Mouse (Mus musculus) cerebellum, adult 9-10 months (tissue): Measurements from ENCODE around the gene Memo1.
"Not testable (repeated sequence)": the region's sequence is repeated elsewhere in the genome, so short reads cannot be mapped to it uniquely, and the experiment has no call there.

Experiments used
- DNase-seq: peaks from one replicate; pipeline ENCODE4 v3.0.0; 2022

Memo1 gene

GRCm38 (mm10) chr17:74295026-74295970 lies at the start of gene Memo1:
TSS of gene Memo1 (minus strand) at chr17:74295521.
- peak; percentile 68 for DNase-seq

DNA sequence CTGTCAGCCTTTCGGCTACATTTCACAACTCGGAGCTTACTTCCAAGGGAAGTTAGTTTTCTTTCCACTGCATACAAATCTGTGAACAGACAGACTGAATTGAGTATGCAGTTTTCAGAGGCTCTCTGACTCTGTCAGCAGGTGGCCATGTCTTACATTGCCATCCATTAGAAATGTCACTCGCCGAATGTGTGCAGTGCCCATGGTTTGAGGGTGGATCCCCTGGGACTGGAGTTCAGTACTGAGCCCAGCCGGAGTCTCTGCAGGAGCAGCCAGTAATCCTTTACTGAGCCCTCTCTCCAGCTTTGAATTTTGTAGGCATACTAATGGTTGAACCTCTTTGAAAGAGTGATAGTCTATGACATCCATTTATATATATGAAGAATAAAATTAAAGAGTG lies 45.8 kb upstream of the Memo1 start:
- no peak for DNase-seq

DNA sequence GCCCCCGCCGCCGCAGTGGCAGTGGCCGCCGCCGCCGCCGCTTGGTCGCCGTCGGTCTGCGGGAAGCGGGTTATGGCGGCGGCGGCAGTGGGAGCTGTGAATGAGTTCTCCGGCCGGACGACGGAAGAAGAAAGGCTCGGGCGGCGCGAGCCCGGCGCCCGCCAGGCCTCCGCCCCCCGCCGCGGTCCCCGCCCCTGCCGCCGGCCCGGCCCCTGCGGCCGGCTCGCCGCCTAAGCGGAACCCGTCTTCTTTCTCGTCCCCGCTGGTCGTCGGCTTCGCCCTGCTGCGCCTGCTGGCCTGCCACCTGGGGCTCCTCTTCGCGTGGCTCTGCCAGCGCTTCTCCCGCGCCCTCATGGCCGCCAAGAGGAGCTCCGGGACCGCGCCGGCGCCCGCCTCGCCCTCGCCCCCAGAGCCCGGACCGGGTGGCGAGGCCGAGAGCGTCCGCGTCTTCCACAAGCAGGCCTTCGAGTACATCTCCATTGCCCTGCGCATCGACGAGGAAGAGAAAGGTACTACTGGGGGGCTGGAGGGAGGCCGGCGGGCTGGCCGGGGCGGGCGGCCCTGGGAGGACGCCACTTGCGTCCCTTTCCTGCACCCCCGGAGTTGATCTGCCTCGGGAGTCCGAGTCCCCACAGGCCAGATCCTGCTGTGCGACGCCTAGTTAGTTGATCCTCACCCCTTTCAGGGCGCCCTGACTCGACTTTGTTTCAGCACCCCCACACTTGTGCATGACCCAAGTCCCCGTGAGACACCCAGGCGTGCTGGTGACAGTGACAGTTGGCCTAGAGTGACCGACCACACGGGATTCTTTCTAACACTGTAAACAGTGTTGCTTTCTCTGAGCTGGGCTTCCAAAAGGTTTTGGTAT lies 43.9 kb upstream of the Memo1 start, which contains the start of gene Spast:
TSS of gene Spast (plus strand) at position 51 of the 868 bp plus-strand sequence.
- DNase-seq: peak; percentile 68

DNA sequence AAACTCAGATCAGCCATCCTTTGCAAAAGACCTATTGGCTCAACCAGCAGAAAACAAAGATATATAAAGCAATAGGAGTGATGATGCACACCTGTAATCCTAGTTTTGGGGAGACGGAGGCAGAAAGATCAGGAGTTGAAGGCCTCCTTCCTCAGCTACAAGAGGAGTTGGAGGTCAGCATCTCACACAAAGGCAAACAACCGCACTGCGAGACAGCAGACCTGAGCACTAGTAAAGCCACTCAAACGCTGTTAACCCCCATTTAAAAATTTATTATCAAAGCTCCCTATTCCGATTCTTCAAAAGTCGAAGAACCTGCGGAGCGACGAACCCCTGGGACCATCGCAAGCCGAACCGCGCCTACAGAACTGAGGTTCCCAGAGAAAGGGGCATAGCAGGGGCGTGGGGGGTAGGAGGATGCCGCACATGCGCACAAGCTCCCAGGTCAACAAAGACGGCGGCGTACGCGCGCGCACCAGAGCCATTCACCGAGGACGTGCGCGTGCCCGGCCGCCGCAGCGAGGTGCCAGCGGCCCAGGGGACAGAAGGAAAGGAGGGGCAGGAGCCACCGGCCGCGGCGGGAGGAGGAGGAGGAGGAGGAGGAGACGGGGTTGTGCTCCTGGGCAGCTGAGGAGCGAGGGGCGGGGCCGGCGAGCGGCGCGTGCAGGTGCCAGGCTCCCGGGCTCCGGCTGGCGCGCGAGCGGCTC lies 43.1 kb upstream of the Memo1 start:
- DNase-seq: peak; percentile 96

- no peak for DNase-seq
Observed at GRCm38 (mm10) chr17:74331049-74331676, 35.8 kb upstream of the Memo1 start.

DNA sequence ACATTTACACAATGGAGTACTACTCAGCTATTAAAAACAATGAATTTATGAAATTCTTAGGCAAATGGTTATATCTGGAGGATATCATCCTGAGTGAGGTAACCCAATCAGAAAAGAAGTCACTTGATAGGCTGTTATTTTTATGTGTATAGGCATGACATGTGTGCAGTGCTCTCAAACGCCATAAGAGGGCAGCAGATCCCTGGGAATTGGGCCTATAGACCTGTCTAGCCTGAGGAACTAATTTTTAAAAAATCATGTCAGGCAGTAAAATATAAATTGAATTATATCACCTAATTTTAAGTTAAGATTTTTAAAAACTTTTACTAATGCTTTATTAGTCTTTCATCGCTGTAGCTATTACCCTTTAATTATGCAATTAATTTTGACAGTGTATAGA lies 32.8 kb upstream of the Memo1 start:
- not testable (repeated sequence) for DNase-seq

DNA sequence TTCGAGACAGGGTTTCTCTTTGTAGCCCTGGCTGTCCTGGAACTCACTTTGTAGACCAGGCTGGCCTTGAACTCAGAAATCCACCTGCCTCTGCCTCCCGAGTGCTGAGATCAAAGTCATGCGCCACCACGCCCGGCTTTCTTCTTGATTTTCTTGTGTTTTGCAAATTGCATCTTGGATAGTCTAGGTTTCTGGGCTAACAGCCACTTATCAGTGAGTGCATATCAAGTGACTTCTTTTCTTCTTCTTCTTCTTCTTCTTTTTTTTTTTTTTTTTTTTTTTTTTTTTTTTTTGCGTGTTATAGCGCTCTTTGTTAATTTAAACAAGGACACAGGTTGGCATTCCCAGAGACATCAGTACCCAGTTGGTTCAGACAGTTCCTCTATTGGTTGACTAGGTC lies 31.9 kb upstream of the Memo1 start:
- DNase-seq: not testable (repeated sequence)

GRCm38 (mm10) chr17:74323844-74324243 lies 28.5 kb upstream of the Memo1 start, which contains the start of gene Dpy30:
TSS of gene Dpy30 (minus strand) at chr17:74323944.
- DNase-seq: no peak

- no peak for DNase-seq
Observed at GRCm38 (mm10) chr17:74322400-74323054, 27.2 kb upstream of the Memo1 start.

DNA sequence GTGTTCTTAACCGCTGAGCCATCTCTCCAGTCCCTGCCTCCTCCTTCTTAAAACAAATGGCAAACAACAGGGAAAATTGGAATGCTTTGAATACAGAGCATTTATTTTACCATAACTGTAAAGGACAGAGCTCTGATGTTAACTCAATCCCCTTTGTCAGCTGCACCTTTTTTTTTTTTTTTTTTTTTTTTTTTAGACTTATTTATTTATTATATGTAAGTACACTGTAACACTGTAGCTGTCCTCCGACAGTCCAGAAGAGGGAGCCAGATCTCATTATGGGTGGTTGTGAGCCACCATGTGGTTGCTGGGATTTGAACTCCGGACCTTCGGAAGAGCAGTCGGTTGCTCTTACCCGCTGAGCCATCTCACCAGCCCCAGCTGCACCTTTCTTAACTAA lies 23.4 kb upstream of the Memo1 start:
- DNase-seq: no peak

- peak; percentile 85 for DNase-seq
Observed at GRCm38 (mm10) chr17:74316309-74316863, 21.1 kb upstream of the Memo1 start.

DNA sequence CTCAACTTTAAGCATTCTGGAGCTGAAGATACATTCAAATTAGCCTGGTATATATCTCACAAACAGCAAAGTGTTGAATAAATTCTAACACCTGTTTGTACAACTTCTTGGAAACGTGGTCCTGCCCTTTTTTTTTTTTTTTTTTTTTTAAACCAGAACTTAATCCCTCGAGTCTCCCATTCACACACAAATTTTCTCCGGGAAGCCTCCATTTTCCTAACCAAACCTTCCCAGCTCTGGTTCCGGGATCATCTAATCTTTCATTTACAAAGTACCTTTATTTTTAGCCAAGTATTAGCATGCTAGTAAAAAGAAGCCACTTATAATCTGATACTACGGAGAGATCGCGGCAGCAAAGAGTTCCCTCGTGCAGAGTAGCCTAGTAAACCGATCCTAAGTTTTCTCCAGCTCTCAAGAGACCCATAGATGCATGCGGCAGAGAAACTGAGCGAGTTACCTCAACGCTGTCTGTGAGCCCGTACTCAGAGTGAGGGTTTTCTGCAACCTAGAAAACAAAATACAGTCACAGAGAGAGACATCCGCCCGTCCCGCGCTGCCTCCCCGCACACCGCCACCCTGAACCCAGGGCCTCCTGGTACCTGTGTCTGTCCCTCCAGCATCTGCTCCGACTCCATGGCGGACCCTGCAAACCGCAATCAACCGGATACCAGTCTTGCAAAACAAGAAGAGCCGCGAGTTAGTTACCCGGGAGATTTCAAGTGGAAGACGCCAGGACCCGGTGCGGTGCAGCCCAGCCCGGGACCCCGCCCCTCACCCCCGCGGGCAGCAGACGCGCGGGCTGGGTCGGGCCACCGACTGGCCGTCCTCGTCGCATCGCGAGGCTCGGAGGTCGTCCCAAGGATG lies 20.4 kb upstream of the Memo1 start:
- DNase-seq: no peak

- DNase-seq: no peak
Observed at GRCm38 (mm10) chr17:74306021-74306420, 10.7 kb upstream of the Memo1 start.

DNA sequence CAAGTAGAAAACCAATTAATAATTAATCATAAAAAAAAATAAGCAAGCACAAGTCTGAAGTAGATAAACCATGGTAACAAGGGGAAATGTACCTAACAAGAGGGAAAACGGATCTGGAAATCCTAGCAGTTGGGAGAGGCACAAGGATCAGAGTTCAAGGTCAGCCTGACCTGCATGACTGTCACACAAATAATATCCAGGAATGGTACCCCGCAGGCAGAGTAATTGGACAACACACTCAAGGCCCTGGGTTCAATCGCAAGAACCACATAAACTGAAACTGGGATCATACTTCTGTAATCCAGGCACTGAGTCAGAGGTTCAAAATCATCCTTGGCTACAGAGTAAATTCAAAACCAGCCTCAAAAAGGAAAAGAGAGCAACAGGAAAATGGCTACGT lies 10.3 kb upstream of the Memo1 start:
- no peak for DNase-seq

DNA sequence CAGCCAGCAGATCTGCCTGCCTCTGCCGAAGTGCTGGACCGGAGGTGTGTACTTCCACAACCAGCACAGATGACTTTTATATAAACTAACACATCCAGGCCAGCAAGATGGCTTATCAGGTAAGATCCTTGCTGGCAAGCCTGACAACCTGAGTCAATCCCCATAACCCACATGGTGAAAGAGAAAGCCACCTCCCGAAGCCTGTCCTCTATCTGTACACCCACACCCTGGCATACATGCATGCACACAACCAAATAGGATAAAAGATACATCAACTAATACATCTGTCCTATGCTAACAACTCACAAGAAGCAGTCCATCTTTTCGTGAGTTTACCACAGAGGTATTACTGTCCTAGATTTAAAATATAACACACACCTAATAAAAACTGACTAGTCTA lies 8.7 kb upstream of the Memo1 start:
- no peak for DNase-seq

DNA sequence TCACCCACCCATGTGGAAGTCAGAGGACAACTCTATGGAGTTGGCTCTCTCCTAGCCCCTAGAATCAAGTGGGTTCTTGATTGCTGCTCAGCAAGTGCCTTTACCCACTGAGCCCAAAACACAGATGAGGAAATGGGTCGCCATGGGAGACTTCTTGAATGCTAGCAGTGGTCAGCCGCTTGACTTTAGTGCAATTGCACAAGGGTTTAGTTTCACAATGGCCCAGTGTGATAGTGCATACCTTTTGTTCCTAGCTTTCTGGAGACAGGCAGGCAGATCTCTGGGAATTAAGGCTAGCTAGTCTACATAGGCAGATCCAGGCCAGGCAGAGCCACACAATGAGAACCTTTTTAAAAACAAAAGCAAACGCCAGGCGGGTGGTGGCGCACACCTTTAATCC lies 4.8 kb upstream of the Memo1 start:
- no peak for DNase-seq

- DNase-seq: not testable (repeated sequence)
Observed at GRCm38 (mm10) chr17:74296991-74297390, 1.7 kb upstream of the Memo1 start.

GRCm38 (mm10) chr17:74296076-74296823 lies 929 bp upstream of the Memo1 start:
- peak; percentile 45 for DNase-seq

GRCm38 (mm10) chr17:74294426-74295025 lies 795 bp downstream of the Memo1 start:
- peak; percentile 74 for DNase-seq
